17 mouse cellular contexts compared by ENCODE assay signal in genomic region chr2:27069646-27070045, GRCm38 (mm10). TPM values are rescaled to one million over a fixed set of nuclear protein-coding genes. Genes with fewer than 3 reads are reported as not detected.
DNase-seq lines count a peak whose midpoint lies in the region; ATAC-seq and TF ChIP-seq lines count a peak whose summit lies in the region.
"Had no signal": no experiment of that assay in that cellular context is flagged by ENCODE, and none has a peak within 500 bp of the region (broad histone marks: within the 10 kb centered on the region; RNA-seq: fewer than 3 reads in every experiment).

No protein-coding gene starts in this region.

- H3ac ChIP-seq in myocyte (ENCODE audit: control insufficient read depth, insufficient read length) = peak overlapping the region; percentile 18

- H3K27me3 ChIP-seq in forebrain, postnatal 0 days (ENCODE audit: insufficient read depth, low read length) = no peaks in the 10 kb centered on the region
- H3K27me3 ChIP-seq in forebrain, embryonic 10.5 days (ENCODE audit: poor library complexity, severe bottlenecking) = no peaks in the 10 kb centered on the region
- H3K27me3 ChIP-seq in neural tube, embryonic 12.5 days (replicated peaks) = no peaks in the 10 kb centered on the region
- no peaks in the 10 kb centered on the region for H3K27me3 ChIP-seq in neural tube, embryonic 15.5 days (replicated peaks)
- no peaks in the 10 kb centered on the region for H3K27me3 ChIP-seq in myocyte (ENCODE audit: control insufficient read depth, insufficient read depth, insufficient read length)
- H3K27me3 ChIP-seq: embryonic facial prominence, embryonic 12.5 days; heart, embryonic 15.5 days; Patski had no signal

- H3K9ac ChIP-seq in forebrain, postnatal 0 days = no peak overlapping the region
- no peak overlapping the region for H3K9ac ChIP-seq in neural tube, embryonic 12.5 days
- H3K9ac ChIP-seq in neural tube, embryonic 15.5 days (replicated peaks) = no peak overlapping the region
- H3K9ac ChIP-seq: embryonic facial prominence, embryonic 12.5 days; heart, embryonic 15.5 days; lung, embryonic 14.5 days had no signal

- no peaks in the 10 kb centered on the region; the same call in 1 of the 2 replicates for H3K4me1 ChIP-seq in forebrain, postnatal 0 days (ENCODE audit: insufficient read depth)
- H3K4me1 ChIP-seq in forebrain, embryonic 10.5 days = peaks cover 12% of the 10 kb centered on the region
- H3K4me1 ChIP-seq in neural tube, embryonic 12.5 days = peaks cover 13% of the 10 kb centered on the region; the same call in 1 of the 2 replicates
- 0 out of 2 replicates have a peak, but pooled peaks cover 11% of the 10 kb centered on the region for H3K4me1 ChIP-seq in neural tube, embryonic 15.5 days

- 61% methylated on average over 3 of the region's 3 CpGs for WGBS in forebrain, postnatal 0 days
- WGBS in forebrain, embryonic 10.5 days = 73% methylated on average over 3 of the region's 3 CpGs
- WGBS in neural tube, embryonic 12.5 days = 42% methylated on average over 3 of the region's 3 CpGs
- whole genome bisulfite sequencing in neural tube, embryonic 15.5 days = 40% methylated on average over 3 of the region's 3 CpGs

- no peaks in the 10 kb centered on the region for H3K9me3 ChIP-seq in forebrain, postnatal 0 days (ENCODE audit: low read length)
- H3K9me3 ChIP-seq in forebrain, embryonic 10.5 days = 0 out of 2 replicates have a peak, but pooled peaks cover 3% of the 10 kb centered on the region
- no peaks in the 10 kb centered on the region for H3K9me3 ChIP-seq in neural tube, embryonic 12.5 days
- H3K9me3 ChIP-seq in neural tube, embryonic 15.5 days (replicated peaks) = no peaks in the 10 kb centered on the region
- H3K9me3 ChIP-seq: embryonic facial prominence, embryonic 12.5 days; heart, embryonic 15.5 days had no signal

- TF ChIP-seq CTCF in forebrain, postnatal 0 days (IDR thresholded peaks at IDR 0.05; ENCODE audit: low read depth) = no peak

- no peaks in the 10 kb centered on the region for H3K36me3 ChIP-seq in forebrain, postnatal 0 days (ENCODE audit: insufficient read depth)
- H3K36me3 ChIP-seq in forebrain, embryonic 10.5 days (replicated peaks) = no peaks in the 10 kb centered on the region
- no peaks in the 10 kb centered on the region for H3K36me3 ChIP-seq in neural tube, embryonic 12.5 days
- no peaks in the 10 kb centered on the region for H3K36me3 ChIP-seq in neural tube, embryonic 15.5 days
- H3K36me3 ChIP-seq in myocyte (ENCODE audit: control insufficient read depth, insufficient read depth) = peaks cover 15% of the 10 kb centered on the region
- H3K36me3 ChIP-seq: embryonic facial prominence, embryonic 12.5 days; heart, embryonic 15.5 days had no signal

- no peak for DNase-seq in forebrain, postnatal 0 days
- DNase-seq in forebrain, embryonic 10.5 days (ENCODE audit: extremely low spot score, low spot score) = no peak
- DNase-seq in frontal cortex, adult 2 months (ENCODE audit: extremely low spot score in 1 of 2, low spot score in 1 of 2) = no peak
- no peak for DNase-seq in thymus, postnatal 36 days
- no peak for DNase-seq in kidney, adult 11 months
- DNase-seq: cerebellum, postnatal 14 days; lung, embryonic 14.5 days had no signal

- TF ChIP-seq POLR2A in myocyte (IDR thresholded peaks at IDR 0.05; ENCODE audit: insufficient read length, low read depth) = peak; percentile 66

- H3K27ac ChIP-seq in forebrain, postnatal 0 days (ENCODE audit: low read depth, low read length) = no peak overlapping the region
- no peak overlapping the region for H3K27ac ChIP-seq in forebrain, embryonic 10.5 days
- no peak overlapping the region for H3K27ac ChIP-seq in neural tube, embryonic 12.5 days
- no peak overlapping the region for H3K27ac ChIP-seq in neural tube, embryonic 15.5 days (replicated peaks)
- H3K27ac ChIP-seq: embryonic facial prominence, embryonic 12.5 days; heart, embryonic 15.5 days; left cerebral cortex, adult 2 months had no signal

- no peak overlapping the region for H3K4me3 ChIP-seq in forebrain, postnatal 0 days (ENCODE audit: low read depth, low read length)
- H3K4me3 ChIP-seq in forebrain, embryonic 10.5 days = no peak overlapping the region
- no peak overlapping the region for H3K4me3 ChIP-seq in neural tube, embryonic 12.5 days
- no peak overlapping the region for H3K4me3 ChIP-seq in neural tube, embryonic 15.5 days (replicated peaks)
- H3K4me3 ChIP-seq in myocyte = peak overlapping the region; percentile 56
- H3K4me3 ChIP-seq: embryonic facial prominence, embryonic 12.5 days; heart, embryonic 15.5 days; left cerebral cortex, adult 2 months had no signal

- 0 out of 2 replicates have a peak, but pooled peaks have one; percentile 26 for ATAC-seq in forebrain, postnatal 0 days
- peak; percentile 56; the same call in 1 of the 2 replicates for ATAC-seq in neural tube, embryonic 12.5 days (ENCODE audit: low FRiP score, low read depth)
- no peak for ATAC-seq in neural tube, embryonic 15.5 days (ENCODE audit: low FRiP score)
- ATAC-seq: Patski had no signal

- no peak overlapping the region for H3K4me2 ChIP-seq in forebrain, postnatal 0 days (ENCODE audit: low read depth)
- no peak overlapping the region for H3K4me2 ChIP-seq in neural tube, embryonic 12.5 days (replicated peaks)
- no peak overlapping the region for H3K4me2 ChIP-seq in neural tube, embryonic 15.5 days
- H3K4me2 ChIP-seq in myocyte (ENCODE audit: low read depth) = peak overlapping the region; percentile 67
- H3K4me2 ChIP-seq: embryonic facial prominence, embryonic 12.5 days; heart, embryonic 15.5 days; lung, embryonic 14.5 days had no signal

- peaks cover 6% of the 10 kb centered on the region for H3K79me2 ChIP-seq in myocyte (ENCODE audit: control insufficient read depth, insufficient read depth)

TF ChIP-seq in myocyte, 11 proteins besides CTCF, POLR2A, EP300 and RAD21:
- TF ChIP-seq MYOG (IDR thresholded peaks at IDR 0.05; ENCODE audit: control insufficient read depth in 1 of 3, insufficient read depth in 1 of 3, insufficient read length in 2 of 3, low read depth in 2 of 3) (peak; percentile 85 to 99 (median 94)), TCF12 (IDR thresholded peaks at IDR 0.05; ENCODE audit: insufficient read depth, poor library complexity, severe bottlenecking) (peak; percentile 75), REST (IDR thresholded peaks at IDR 0.05; ENCODE audit: insufficient read depth, insufficient read length) (no peak), POLR2AphosphoS2 (IDR thresholded peaks at IDR 0.05; ENCODE audit: insufficient read length, low read depth) (peak; percentile 90), CEBPB (IDR thresholded peaks at IDR 0.05; ENCODE audit: insufficient read depth, poor library complexity, severe bottlenecking) (no peak), E2F4 (IDR thresholded peaks at IDR 0.05; ENCODE audit: insufficient read depth) (no peak), USF1 (IDR thresholded peaks at IDR 0.05; ENCODE audit: low read depth) (no peak), TCF3 (IDR thresholded peaks at IDR 0.05; ENCODE audit: insufficient read length, low read depth) (peak; percentile 90), MYOD1 (IDR thresholded peaks at IDR 0.05; ENCODE audit: control insufficient read depth in 1 of 3, insufficient read length in 2 of 3, low read depth in 2 of 3) (peak; percentile 20 to 100 (median 94)), MAX (IDR thresholded peaks at IDR 0.05; ENCODE audit: low read depth) (peak; percentile 52), SRF (IDR thresholded peaks at IDR 0.05; ENCODE audit: control insufficient read depth, insufficient read length, low read depth) (peak; percentile 40)

RNA-seq across cellular contexts. Expression of gene Mymk, which starts 2.3 kb away (rescaled TPM):
- not detected in 2 replicates for total RNA-seq in forebrain, postnatal 0 days (2014; rRNA removed)
- polyA plus RNA-seq in forebrain, postnatal 0 days (2015; fragmentation: Nextera tagmentation; extraction: Ambion mirVana) = 0.12 and 0.15 TPM in 2 replicates
- not detected in 2 replicates for polyA plus RNA-seq in forebrain, embryonic 10.5 days (2016; fragmentation: Nextera tagmentation; extraction: Ambion mirVana)
- 6.4 and 7.0 TPM in 2 replicates for polyA plus RNA-seq in neural tube, embryonic 12.5 days (2016; fragmentation: Nextera tagmentation; extraction: Ambion mirVana)
- 2.5 and 3.4 TPM in 2 replicates for polyA plus RNA-seq in neural tube, embryonic 15.5 days (2015; fragmentation: Nextera tagmentation; extraction: Ambion mirVana)
- polyA plus RNA-seq in myocyte (2012; fragmentation: generic; extraction: Trizol) = 1,410 TPM
- polyA plus RNA-seq in frontal cortex, adult 2 months (2012; rRNA removed) = 0.65 and 0.74 TPM in 2 replicates
- total RNA-seq: liver, adult 2 months; megakaryocyte progenitor cell, adult 5-6 weeks had no signal
- polyA plus RNA-seq: forebrain, embryonic 11.5 days; liver, adult 2 months had no signal

RNA-seq across cellular contexts. Expression of gene Adamtsl2, which starts 9.5 kb away (rescaled TPM):
- 24.5 and 32.9 TPM in 2 replicates for total RNA-seq in forebrain, postnatal 0 days (2014; rRNA removed)
- 12.7 and 14.8 TPM in 2 replicates for polyA plus RNA-seq in forebrain, postnatal 0 days (2015; fragmentation: Nextera tagmentation; extraction: Ambion mirVana)
- polyA plus RNA-seq in forebrain, embryonic 10.5 days (2016; fragmentation: Nextera tagmentation; extraction: Ambion mirVana) = 3.8 and 5.3 TPM in 2 replicates
- polyA plus RNA-seq in neural tube, embryonic 12.5 days (2016; fragmentation: Nextera tagmentation; extraction: Ambion mirVana) = 6.4 and 9.3 TPM in 2 replicates
- 7.2 and 7.7 TPM in 2 replicates for polyA plus RNA-seq in neural tube, embryonic 15.5 days (2015; fragmentation: Nextera tagmentation; extraction: Ambion mirVana)
- 17.6 TPM for polyA plus RNA-seq in myocyte (2012; fragmentation: generic; extraction: Trizol)
- 34.9 and 42.6 TPM in 2 replicates for polyA plus RNA-seq in frontal cortex, adult 2 months (2012; rRNA removed)
- total RNA-seq: megakaryocyte progenitor cell, adult 5-6 weeks had no signal

RNA-seq across cellular contexts. Expression of gene Slc2a6, which starts 41.8 kb away (rescaled TPM):
- 16.2 and 16.4 TPM in 2 replicates for total RNA-seq in forebrain, postnatal 0 days (2014; rRNA removed)
- polyA plus RNA-seq in forebrain, postnatal 0 days (2015; fragmentation: Nextera tagmentation; extraction: Ambion mirVana) = 9.6 and 10.5 TPM in 2 replicates
- polyA plus RNA-seq in forebrain, embryonic 10.5 days (2016; fragmentation: Nextera tagmentation; extraction: Ambion mirVana) = 1.6 and 2.1 TPM in 2 replicates
- 6.1 and 7.9 TPM in 2 replicates for polyA plus RNA-seq in neural tube, embryonic 12.5 days (2016; fragmentation: Nextera tagmentation; extraction: Ambion mirVana)
- 17.2 and 20.0 TPM in 2 replicates for polyA plus RNA-seq in neural tube, embryonic 15.5 days (2015; fragmentation: Nextera tagmentation; extraction: Ambion mirVana)
- 102 TPM for polyA plus RNA-seq in myocyte (2012; fragmentation: generic; extraction: Trizol)
- 35.2 and 39.0 TPM in 2 replicates for polyA plus RNA-seq in frontal cortex, adult 2 months (2012; rRNA removed)

RNA-seq across cellular contexts. Expression of gene Cacfd1, which starts 59.9 kb away (rescaled TPM):
- total RNA-seq in forebrain, postnatal 0 days (2014; rRNA removed) = 42.7 and 48.5 TPM in 2 replicates
- polyA plus RNA-seq in forebrain, postnatal 0 days (2015; fragmentation: Nextera tagmentation; extraction: Ambion mirVana) = 69.6 and 96.3 TPM in 2 replicates
- 101 and 103 TPM in 2 replicates for polyA plus RNA-seq in forebrain, embryonic 10.5 days (2016; fragmentation: Nextera tagmentation; extraction: Ambion mirVana)
- polyA plus RNA-seq in neural tube, embryonic 12.5 days (2016; fragmentation: Nextera tagmentation; extraction: Ambion mirVana) = 124 and 130 TPM in 2 replicates
- 98.5 and 103 TPM in 2 replicates for polyA plus RNA-seq in neural tube, embryonic 15.5 days (2015; fragmentation: Nextera tagmentation; extraction: Ambion mirVana)
- 22.8 TPM for polyA plus RNA-seq in myocyte (2012; fragmentation: generic; extraction: Trizol)
- polyA plus RNA-seq in frontal cortex, adult 2 months (2012; rRNA removed) = 63.3 and 64.0 TPM in 2 replicates

Comparison
In these comparisons a context has a peak if more than half of its experiments do, and no peak if none do; other contexts are left out.
1. RNA of gene Mymk, which starts 2.3 kb away (polyA plus RNA-seq): 1,410 TPM in myocyte (single experiment); 6.4 to 7.0 TPM in neural tube, embryonic 12.5 days, 2.5 to 3.4 TPM in neural tube, embryonic 15.5 days, 0.65 to 0.74 TPM in frontal cortex, adult 2 months, 0.12 to 0.15 TPM in forebrain, postnatal 0 days and not detected in forebrain, embryonic 10.5 days; every median in the first group is over 100 times any median in the second.